Mouse (Mus musculus) kidney, postnatal 14 days (tissue): ENCODE data around the gene Syf2.
"Not testable (repeated sequence)": the region's sequence is repeated elsewhere in the genome, so short reads cannot be mapped to it uniquely, and the experiment has no call there.

ENCODE experiments used
- DNase-seq: peaks from one replicate; pipeline ENCODE4 v3.0.0; 2022; ENCODE audit warnings: mixed read lengths

Syf2 gene

DNA sequence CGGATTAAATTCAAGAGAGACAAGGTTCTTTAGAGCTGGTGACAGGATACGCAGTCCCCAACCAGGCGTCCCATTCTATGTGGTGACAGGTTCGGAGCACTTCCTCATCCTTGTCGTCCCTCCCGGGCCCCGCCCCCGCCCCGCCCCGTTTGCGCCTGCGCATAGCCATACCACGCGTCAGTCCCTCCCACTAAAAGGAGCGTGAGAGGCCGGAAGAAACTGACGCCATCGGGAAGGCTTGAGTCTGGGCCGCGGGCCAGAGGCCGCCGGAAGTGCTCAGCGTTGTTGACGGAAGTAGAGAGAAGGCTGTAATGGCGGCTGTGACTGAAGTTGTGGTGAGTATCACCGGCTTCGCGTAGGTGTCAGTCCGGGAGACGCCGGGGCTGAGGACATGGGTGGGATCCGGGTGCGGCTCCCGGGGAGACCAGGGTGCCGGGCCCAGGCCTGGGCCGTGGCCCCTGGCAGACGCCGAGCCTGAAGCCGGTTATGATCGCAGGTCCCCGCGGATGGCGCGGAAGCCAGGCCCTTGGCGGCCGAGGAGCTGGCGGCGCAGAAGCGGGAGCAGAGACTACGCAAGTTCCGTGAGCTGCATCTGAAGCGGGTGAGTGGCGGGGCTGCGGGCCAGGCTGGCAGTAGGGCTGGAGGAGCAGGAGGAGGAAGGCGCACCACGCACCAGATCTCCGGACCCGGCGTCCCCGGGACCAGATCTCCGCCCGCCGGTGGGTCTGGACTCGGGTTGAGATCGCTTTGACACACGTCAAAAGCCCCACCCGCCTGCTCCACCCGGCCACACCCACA, at the start of gene Syf2:
Gene Syf2 (plus strand): TSS at position 215 of the 798 bp plus-strand sequence.
- peak; percentile 97 for DNase-seq

DNA sequence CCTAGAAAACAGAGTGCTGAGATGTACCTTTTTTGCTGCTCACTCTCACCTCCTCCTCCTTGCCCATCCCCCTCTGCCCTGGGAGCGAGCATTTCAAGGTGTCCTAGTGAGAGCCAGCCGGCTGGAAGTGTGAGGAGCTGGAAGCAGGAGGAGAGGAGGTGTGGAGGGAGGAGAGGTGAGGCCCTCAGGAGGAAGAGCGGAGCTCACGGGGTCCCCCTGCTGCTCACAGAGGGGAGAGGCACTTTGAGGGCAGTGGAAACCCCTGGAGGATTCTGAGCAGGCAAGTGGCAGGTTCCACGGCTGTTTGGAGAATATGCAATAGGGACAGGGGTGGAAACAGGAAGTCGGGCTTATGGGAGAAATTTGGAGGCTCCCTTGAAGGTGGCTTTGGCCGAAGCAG, 47.4 kb upstream of the Syf2 start:
- peak; percentile 33 for DNase-seq

- no peak for DNase-seq
Observed at GRCm38 (mm10) chr4:134883808-134884207, 46.9 kb upstream of the Syf2 start.

DNA sequence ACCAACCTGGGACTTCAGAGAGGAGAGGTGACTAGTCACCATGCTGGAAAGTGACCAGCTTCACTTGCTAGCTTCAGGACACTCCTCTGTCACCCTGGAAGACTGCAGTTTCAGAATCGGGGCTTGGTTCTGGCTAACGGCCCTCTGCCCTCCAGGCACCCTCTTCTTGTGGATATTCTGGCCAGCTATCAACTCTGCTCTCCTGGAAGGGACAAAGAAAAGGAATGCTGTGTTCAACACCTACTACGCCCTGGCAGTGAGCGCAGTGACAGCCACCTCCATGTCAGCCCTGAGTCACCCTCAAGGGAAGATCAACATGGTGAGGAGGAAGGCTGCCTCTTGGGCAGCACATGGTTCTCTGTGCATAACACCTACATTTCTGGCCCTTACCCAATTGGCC, 46.3 kb upstream of the Syf2 start:
- DNase-seq = no peak

- peak; percentile 68 for DNase-seq
Observed at GRCm38 (mm10) chr4:134892096-134892495, 38.6 kb upstream of the Syf2 start.

DNA sequence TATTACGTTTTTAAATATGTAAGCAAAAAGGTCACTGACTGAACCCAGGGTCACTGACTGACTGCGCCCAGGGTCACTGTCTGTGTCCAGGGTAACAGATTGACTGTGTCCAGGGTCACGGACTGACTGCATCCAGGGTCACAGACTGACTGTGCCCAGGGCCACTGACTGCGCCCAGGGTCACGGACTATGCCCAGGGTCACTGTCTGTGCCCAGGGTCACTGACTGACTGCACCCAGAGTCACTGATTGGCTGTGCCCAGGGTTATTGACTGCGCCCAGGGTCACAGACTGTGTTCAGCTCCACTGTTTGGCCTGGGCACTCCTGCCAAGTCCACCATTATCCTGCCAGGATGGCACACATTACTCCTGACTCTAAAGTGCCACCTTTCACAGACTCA, 33.4 kb upstream of the Syf2 start:
- DNase-seq = no peak

DNA sequence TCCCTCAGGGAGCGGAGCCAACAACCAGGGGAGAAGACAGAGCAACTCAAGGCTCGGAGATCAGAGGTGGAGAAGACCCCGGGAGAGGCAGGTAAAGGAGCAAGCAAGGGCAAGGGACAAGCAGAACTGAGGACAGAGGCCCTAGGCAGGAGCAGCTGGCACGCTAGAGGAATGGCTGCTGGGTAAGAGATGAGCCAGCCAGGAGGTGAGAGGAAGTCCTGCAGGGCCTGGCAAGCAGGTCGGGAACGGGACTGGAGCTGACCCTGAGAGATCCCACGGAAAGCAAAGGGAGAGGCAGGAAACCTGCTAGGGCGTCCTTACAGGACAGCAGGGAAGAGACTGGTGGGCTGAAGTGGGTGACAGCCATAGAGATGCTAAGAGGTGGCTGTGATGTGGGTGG, 29.6 kb upstream of the Syf2 start:
- no peak for DNase-seq

DNA sequence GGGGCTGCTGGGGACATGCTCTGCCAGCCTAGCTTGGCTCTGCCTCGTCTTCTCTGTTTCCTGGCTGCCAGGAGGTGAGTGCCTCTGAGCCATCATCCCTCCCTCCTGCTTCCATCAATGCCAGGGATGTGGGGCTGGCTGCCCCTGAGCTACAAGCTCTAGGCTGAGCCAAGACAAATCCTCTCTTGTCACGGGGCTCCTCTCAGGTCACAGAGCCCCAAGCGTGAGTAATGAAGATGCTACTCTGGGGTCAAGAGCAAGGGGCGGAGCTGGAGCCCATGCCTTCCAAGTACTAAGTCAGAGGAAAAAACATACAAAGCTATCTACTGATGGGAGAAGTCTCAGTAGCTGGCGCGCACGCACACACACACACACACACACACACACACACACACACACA, 27.7 kb upstream of the Syf2 start:
- DNase-seq = no peak

DNA sequence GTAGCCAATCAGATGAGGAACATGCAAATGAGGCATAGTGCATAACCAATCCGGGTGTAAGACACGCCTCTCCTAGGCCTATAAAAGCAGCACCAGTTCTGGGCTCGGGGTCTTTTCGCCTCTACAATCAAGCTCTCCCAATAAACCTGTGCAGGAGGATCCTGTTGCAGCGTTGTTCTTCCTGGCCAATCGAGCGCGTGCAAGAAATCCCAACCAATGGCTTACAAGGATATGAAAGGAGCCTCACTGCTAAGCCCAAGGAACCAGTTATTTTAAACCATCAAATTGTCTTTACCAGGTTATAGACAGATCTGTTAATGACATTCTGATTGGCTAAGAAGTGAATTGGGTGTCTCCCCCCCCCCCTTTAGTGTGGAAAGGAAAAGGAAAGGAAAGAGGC, 19.3 kb upstream of the Syf2 start:
- DNase-seq = not testable (repeated sequence)

DNA sequence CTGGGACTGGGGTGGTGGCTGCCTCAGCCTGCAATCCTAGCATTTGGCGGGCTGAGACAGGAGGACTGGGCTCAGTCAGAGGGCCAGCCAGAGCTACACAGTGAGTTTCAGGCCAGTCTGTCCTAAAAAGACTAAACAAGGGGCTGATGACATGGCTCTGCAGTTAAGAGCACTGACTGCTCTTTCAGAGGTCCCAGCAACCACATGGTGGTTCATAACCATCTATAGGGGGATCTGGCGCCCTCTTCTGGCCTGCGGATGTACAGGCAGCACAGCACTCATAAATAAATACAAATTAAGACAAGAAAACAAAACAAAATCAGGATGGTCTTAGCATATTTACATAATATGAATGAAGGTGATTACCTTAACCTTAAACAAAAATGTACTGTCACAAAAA, 17.3 kb upstream of the Syf2 start:
- peak; percentile 65 for DNase-seq

DNA sequence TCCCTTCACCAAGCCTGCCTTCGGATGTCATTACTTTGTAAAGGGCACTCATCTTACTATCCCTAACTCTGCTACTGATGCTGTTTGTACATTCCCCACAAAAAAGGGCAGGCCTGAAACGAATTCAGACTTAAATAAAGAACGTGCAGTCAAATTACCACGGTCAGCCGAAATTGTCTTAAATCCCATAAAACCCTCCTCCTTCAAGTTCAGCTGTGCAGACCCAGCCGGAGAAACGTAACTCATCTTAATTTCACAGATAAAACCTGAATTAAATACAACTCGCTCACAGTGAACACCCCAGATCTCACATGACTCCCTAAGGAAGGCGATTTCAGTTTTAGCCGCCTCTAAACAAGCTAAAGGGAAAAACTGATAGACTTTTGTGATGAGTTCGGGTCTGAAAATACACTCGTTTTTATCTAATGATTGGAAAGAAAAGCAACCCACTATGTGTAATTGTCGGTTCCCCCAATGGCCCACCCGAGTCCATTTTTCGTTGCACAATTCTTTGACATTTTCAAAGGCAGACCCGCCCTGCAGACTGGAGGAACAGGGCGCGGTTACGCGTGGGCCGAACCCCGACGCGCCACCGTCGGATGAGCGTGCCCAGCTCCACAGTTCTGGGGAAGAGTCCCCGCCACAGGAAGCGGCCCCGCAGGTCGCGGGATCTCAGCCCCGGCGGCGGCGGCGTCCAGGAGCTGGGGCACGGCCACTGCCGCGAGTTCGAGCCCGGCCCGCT, 16.4 kb upstream of the Syf2 start:
- no peak for DNase-seq

GRCm38 (mm10) chr4:134914864-134915209, 15.9 kb upstream of the Syf2 start, which contains the start of gene Tmem50a:
TSS of gene Tmem50a (minus strand) at chr4:134915024.
- peak; percentile 96 for DNase-seq

DNA sequence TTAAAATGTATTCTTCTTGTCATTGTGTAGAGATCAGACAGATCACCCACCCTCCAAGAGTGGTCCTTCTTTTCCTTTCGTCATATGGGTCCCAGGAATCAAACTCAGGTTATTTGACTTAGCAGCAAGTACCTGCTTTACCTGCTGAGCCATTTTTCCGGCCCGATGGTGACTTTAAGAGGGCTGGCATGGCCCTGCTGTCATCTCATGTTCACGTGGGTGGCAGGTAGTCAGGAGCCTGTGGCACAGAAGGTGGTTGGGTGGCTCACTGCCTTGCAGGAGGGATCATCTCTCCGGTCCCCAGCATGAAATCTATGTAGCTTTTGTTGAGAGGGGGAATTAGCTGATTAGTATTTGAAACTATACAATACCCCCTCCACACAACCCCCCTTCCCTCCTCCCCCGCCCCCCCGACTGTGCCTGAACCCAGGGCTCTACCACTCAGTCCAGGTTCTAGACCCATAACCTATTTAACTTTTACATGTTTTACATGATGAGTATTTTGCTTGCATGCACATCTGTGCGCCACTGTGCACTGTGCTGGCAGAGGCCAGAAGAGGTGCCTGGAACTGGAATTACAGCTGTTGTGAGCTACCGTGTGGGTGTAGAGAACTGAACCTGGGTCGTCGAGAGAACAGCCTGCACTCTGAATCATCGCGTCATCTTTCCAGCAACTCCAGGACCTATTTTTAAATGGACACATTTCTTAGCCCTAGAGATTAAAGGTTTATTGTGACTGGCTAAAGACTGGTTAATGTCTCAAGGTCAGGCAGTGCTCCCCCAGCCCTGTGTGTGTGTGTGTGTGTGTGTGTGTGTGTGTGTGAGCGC, 15.3 kb upstream of the Syf2 start:
- no peak for DNase-seq

GRCm38 (mm10) chr4:134917194-134917593, 13.5 kb upstream of the Syf2 start:
- DNase-seq = no peak

DNA sequence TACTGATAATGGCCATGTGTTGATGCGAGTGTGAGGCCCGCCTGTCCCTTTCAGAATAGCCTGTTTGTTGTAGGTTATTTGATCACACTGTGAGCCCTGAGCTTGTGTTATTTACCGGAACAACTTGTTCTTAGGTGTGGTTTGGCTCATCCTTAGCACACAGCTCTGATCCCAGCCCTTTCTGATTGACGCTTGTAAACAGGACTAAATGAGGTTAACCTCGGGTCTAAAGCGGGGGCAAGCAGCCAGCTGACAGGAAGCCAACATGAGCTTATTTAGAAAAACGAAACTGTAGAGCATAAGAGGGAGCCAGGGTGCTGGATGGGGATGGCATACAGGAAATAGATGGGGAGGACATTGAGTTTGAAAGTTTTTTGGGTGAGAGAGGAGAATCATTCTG, 12.3 kb upstream of the Syf2 start:
- peak; percentile 80 for DNase-seq

GRCm38 (mm10) chr4:134919733-134920540, 10.8 kb upstream of the Syf2 start:
- no peak for DNase-seq

DNA sequence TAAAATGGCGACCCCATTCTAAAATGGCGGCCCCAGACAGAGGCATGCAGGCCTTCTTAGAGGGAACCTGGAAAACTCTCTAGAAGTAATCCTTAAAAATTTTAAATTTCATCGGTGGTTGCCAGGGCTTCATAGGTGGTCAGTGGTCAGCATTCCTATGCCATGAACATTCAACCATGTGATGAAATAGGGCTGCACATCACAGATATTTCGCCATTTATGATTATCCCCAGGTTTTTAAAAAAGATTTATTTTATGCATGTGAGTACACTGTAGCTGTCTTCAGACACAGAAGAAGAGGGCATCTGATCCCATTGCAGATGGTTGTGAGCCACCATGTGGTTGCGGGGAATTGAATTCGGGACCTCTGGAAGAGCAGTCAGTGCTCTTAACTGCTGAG, 10.1 kb upstream of the Syf2 start:
- DNase-seq = no peak

GRCm38 (mm10) chr4:134921703-134922102, 9.0 kb upstream of the Syf2 start:
- no peak for DNase-seq

DNA sequence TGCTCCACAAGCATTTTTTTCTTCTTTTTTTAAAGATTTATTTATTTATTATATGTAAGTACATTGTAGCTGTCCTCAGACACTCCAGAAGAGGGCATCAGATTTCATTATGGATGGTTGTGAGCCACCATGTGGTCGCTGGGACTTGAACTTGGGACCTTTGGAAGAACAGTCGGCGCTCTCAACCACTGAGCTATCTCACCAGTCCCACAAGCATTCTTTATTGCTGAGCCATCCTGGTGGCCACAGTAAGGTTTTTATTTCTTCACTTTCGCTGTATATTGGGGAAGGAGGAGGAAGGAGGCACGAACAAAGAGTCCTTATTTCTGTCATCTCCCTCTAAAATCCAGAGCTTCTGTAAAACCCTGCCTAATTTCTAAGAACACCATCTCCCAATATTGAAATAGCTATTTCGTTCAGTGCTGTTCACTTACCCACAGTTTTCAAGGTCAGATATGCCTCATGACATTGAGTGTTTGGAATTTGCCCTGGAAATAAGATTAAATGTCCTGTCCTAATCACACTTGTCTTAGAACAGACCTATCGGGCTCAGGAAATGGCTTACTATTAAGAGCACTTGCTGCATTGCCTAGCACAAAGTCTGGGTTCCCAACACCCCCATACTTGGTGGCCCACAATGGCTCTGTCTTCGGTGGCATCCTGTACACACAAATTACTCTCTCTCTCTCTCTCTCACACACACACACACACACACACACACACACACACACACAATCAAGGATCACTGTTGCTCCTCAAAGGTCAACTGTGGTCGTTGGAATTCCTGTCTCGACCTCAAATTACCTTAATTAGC, 8.4 kb upstream of the Syf2 start:
- DNase-seq = no peak

DNA sequence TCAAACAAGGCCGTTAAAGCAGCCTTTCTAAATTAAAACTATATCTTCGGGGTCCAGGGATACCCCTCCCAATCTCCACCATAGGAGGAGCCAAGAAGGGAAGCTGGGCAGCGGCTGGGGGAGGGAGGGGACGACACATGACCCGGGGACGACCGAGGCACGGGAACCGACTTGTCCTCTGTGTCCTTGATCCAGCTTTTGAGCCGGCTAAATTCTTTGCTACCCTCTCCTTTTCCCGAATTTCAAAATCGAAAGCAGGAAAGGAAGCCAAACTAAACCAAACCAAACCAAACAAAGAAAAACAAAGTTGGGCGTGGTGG, 7.8 kb upstream of the Syf2 start:
- peak; percentile 84 for DNase-seq

GRCm38 (mm10) chr4:134923258-134924018, 7.3 kb upstream of the Syf2 start, which contains the start of gene Rsrp1:
TSS of gene Rsrp1 (plus strand) at chr4:134923592.
- DNase-seq = peak; percentile 99
